Mouse (Mus musculus) gastrocnemius, postnatal 4 days (tissue): ENCODE measurements around the gene Rps8. TPM values are rescaled to one million over a fixed set of nuclear protein-coding genes. Genes with fewer than 3 reads are reported as not detected.

Experiments
- DNase-seq, 2 experiments: peaks; one replicate each; pipeline ENCODE4 v3.0.0; 2021 to 2022; ENCODE audit warnings: low spot score in 2 of 2, mixed read lengths in 2 of 2
- total RNA-seq, 2 experiments: library from RNA; stranded (reverse); gene quantifications; 2 replicates each; pipeline ENCODE4 v1.2.3; 2021

Gene Rps8
- total RNA-seq, 2 experiments from 2014 or later, result 1,262 to 1,321 TPM

GRCm38 (mm10) chr4:117125910-117126674 is 30.0 kb downstream of the Rps8 start:
- DNase-seq, result peak; percentile 53 to 73

GRCm38 (mm10) chr4:117125348-117125909 is 30.6 kb downstream of the Rps8 start, which contains the start of gene Btbd19:
Btbd19 (minus strand) TSS chr4:117125725.
- DNase-seq, result peak; percentile 83 to 89

- DNase-seq, result peak in 1 of 2 experiments; percentile 48
These were observed 31.3 kb downstream of the Rps8 start for GRCm38 (mm10) chr4:117124518-117125347.

GRCm38 (mm10) chr4:117124218-117124517 is 31.9 kb downstream of the Rps8 start:
- DNase-seq, result no peak

GRCm38 (mm10) chr4:117123546-117124217 is 32.4 kb downstream of the Rps8 start:
- DNase-seq, result no peak

- DNase-seq, result no peak
These were observed 33.8 kb downstream of the Rps8 start for GRCm38 (mm10) chr4:117122209-117122608.

GRCm38 (mm10) chr4:117120445-117121414 is 35.3 kb downstream of the Rps8 start:
- DNase-seq, result peak; percentile 81 to 91

- no peak for DNase-seq
These were observed 36.0 kb downstream of the Rps8 start for GRCm38 (mm10) chr4:117120052-117120444.

- no peak for DNase-seq
These were observed 36.4 kb downstream of the Rps8 start for GRCm38 (mm10) chr4:117119636-117120035.

GRCm38 (mm10) chr4:117117931-117118330 is 38.1 kb downstream of the Rps8 start:
- DNase-seq, result no peak

GRCm38 (mm10) chr4:117115592-117115991 is 40.5 kb downstream of the Rps8 start:
- DNase-seq, result no peak

GRCm38 (mm10) chr4:117113237-117113636 is 42.8 kb downstream of the Rps8 start:
- DNase-seq, result no peak

- no peak for DNase-seq
These were observed 45.1 kb downstream of the Rps8 start for GRCm38 (mm10) chr4:117110985-117111384.

- no peak for DNase-seq
These were observed 45.8 kb downstream of the Rps8 start for GRCm38 (mm10) chr4:117110249-117110648.

GRCm38 (mm10) chr4:117109330-117109729 is 46.7 kb downstream of the Rps8 start:
- no peak for DNase-seq

GRCm38 (mm10) chr4:117108524-117108849 is 47.6 kb downstream of the Rps8 start:
- DNase-seq, result no peak

GRCm38 (mm10) chr4:117107813-117108523 is 48.1 kb downstream of the Rps8 start:
- DNase-seq, result no peak

GRCm38 (mm10) chr4:117105127-117105526 is 50.9 kb downstream of the Rps8 start:
- DNase-seq, result no peak

GRCm38 (mm10) chr4:117104672-117105071 is 51.4 kb downstream of the Rps8 start:
- no peak for DNase-seq
